Mouse (Mus musculus) ES-CJ7 (cell line): Measurements from ENCODE around the gene Tmem52b.

Source experiments
- DNase-seq: peaks from one replicate; pipeline ENCODE4 v3.0.0; 2011; ENCODE audit warnings: low read depth, low spot score

Gene Tmem52b

DNA sequence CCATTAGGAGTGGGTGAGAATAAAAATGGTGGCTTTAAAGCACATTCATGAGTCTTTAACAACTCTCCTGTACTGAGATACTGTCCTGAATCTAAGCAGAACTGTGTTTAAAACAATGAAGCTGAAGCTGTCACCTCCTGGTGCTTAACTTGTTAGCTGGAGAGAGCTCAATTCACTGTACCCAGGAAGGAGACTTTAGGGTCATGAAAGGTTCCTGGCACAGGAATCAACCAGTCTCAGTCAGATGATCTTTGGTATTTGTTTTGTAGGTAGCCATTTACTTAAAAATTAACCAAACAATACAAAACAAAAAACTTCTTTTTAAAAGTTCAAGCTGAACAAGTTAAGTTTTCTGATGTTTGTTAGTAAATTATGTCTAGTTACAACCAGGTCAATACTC, 17.9 kb downstream of the Tmem52b start:
- no peak for DNase-seq

DNA sequence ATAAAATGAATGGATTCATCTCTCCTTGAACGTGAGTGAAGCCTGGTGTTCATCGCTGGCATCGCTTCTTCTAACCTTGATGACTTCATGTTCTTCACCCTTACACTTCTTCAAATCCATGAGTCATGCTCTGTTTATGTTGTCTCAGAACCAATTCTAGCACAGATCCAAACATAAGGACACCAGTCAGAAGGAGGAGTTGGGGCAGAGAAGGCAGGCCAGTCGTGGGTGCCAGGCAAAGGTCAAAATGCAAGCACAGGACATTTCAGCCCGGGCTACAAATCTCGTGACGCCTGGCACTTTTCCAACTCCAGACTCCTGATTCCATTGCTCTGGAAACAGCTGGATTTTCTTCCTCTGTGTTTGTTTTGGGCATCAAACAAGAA, 20.2 kb downstream of the Tmem52b start:
- DNase-seq = peak; percentile 64

DNA sequence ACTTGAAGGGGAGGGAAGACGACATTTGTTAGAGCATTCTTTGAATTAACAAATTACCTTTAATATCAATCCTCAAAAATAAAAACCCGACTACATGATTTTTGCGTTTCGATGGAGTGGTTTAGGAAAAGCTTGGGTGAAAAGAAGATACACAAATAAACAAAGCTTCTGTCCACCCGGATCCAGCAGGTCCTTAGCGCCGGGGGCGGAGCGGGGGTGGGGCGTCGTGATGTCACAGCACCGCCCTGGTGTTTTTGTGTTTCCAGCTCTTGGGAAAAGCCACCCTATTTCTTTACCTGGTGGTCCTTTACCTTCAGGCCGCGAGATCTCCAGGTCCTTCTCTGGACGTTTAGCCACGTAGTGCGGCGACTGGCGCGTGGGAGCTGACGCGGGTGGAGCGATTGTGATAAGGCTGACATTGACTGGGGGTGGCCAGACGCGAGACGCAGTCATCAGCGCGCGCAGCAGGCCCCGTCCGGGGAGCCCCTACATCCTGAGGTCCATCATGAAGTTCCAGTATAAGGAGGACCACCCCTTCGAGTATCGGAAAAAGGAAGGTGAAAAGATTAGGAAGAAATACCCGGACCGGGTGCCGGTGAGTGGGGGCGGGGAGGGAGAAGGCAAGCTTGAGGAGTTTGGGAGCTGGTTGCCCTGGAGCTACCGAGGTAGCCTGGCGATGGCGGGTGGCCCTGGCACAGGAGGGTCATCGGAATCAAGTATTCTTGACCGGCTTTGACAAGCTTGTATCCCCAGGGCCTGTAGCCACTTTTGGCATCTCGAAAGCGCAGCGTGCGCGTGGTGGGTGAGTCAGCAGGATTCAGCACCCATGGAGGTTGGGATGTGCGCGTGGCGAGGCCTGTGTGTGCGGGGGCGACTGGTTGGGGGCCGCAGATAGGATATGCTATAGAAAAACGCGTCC, 20.8 kb downstream of the Tmem52b start, which contains the start of gene Gabarapl1:
Gene Gabarapl1 (plus strand): TSS at position 219 of the 919 bp plus-strand sequence.
- DNase-seq = peak; percentile 77

DNA sequence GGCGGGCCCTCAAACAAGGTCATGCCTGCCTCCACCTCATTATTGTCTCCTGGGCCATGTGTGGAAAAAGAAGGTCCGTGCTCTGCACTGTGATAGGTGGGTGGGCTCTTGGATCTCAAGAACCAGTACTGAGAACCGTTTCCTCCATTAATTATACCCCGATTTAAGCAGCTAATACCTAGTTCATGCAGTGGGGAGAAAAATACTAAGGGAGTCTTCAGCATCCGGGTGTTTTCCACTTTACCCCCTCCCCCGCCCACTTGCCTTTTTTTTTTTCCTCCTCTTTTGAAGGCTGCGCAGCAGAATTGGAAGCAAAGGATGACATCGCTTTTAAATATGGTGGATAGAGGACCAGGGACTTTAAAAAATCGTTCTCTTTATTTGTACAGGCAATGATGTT, 21.7 kb downstream of the Tmem52b start:
- peak; percentile 11 for DNase-seq

DNA sequence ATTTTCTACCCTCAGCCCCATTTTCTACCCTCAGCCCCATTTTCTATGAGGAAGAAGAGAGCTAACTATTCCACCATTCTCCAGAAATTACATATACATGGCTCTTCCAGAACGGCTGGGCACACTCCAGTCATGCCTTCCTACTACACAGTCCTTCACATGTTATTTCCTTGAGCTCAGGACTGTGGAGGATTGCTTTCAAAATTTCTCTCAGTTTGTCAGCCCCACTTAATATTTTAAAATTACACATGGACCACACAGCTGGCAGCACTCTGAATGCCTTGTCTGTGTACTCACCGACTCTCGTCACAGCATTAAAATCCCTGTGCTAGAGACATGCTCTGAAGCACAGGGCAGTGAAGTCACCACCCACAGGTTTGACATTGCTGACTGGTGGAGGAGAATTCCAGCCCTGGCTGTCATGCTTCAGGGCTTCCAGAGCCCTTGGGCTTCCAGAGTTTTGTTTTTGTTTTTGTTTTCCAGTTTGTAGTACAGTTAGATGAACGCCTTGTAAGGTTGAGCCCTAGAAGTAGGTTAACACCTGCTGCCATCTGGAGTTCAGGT, 22.4 kb downstream of the Tmem52b start:
- DNase-seq = no peak

- DNase-seq = no peak
These were observed 23.4 kb downstream of the Tmem52b start for GRCm38 (mm10) chr6:129535723-129536122.

GRCm38 (mm10) chr6:129538555-129538954, 26.2 kb downstream of the Tmem52b start:
- no peak for DNase-seq

- DNase-seq = no peak
These were observed 29.6 kb downstream of the Tmem52b start for GRCm38 (mm10) chr6:129541931-129542330.

GRCm38 (mm10) chr6:129542540-129542939, 30.2 kb downstream of the Tmem52b start:
- DNase-seq = no peak

DNA sequence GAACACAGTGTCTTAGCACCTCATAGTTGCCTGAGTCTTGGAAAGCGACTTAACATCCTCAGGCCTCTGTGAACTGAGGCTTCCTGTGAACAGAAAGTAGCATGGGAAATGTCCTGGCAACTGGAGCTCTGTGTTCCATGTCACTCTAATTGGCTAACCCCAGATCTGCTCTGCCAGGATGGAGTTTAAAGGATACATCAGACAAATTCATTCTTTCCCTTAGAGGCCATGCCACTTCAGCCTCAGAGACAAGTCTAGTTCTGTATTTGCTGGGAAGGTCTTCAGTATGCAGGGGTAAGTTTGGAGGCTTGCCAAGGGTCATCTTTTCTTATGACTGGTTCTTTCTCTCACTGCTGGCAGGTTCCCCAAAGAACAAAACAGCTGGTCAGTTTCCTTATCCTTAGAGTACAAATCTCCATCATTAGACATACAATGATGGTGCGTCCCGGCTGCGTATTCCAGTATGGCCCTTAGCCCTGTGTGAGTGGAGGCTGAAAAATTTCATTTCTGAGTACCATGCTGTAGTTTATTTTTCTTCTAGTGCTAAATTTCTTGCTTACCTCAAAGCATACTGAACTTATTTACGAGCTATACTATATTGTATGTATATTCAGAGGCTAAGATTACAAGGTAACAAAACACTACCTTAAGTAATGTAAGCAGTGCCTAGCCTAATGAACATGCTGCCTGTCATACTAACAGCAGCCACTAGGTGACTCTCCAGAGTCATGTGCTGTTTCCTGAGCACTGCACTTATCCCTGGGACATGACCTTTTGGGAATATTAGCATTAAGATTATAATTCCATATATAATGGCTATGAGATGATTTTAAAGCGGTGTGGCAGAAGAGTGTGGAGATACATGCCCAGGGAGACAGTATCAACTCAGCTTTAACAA, 31.6 kb downstream of the Tmem52b start:
- DNase-seq = peak; percentile 73

DNA sequence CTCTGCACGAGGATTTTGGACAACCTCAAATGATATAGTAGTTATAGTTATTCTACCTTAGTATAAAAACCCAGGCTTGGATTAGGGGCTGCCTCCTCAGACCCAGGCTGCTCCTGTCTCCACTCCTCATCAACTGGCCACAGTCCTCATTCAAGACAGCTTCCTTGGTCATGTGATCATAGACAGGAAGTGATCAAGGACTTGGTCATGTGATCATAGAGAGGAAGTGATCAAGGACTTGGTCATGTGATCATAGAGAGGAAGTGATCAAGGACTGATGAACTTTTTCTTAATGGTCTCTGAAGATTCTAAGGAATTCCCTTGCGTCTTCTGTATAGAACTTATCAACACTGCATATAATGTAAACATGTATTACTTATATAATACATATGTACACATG, 34.9 kb downstream of the Tmem52b start:
- no peak for DNase-seq

DNA sequence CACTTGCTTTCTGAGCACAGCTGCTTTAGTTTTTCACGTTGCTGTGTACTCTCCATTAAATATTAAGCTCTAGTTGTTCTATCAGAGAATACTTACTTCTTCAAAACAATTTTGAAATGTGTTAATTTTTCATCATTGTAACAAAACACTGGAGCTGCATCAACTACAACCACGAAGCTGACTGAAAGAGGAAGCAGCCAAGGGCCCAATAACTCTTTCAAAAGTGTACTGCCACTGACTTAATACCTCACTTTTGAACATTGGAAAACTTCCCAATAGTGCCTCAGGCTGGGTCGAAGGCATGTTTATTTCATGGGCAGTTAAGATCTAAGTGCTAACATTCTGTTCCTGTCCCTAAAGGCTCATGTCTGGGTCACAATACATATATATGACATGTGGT, 35.7 kb downstream of the Tmem52b start:
- no peak for DNase-seq

DNA sequence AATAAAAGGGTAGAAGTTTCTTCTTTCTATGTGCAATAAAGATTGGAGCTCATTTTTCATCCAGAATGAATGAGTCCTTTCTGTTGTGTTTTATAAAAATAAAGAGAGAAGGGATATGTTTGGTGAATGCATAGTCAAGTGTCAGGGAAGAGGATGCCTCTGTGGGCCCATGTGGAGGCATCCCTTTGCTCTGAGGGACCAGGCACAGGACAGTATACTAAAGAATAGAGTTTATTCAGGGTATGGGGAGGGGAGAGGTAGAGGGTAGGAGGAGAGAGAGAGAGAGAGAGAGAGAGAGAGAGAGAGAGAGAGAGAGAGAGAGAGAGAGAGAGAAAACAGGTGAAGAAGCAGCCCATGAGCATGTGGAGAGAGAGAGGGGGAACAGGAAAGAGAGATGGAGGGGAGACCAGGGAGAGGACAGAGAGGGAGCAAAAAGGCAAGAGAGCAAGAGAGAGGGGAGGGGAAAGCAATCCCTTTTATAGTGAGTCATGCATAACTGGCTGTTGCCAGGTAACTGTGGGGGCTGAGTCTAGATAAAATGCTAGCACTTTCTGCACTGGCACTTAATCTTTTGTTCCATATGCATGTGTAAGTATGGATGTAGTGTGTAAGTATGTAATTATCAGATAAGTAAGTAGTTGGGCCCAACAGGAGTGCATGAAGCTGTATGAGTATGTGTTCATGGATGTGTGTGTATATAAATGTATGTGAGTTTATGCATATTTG, 45.1 kb downstream of the Tmem52b start:
- no peak for DNase-seq

- peak; percentile 79 for DNase-seq
These were observed 46.7 kb downstream of the Tmem52b start for GRCm38 (mm10) chr6:129558946-129559640.

DNA sequence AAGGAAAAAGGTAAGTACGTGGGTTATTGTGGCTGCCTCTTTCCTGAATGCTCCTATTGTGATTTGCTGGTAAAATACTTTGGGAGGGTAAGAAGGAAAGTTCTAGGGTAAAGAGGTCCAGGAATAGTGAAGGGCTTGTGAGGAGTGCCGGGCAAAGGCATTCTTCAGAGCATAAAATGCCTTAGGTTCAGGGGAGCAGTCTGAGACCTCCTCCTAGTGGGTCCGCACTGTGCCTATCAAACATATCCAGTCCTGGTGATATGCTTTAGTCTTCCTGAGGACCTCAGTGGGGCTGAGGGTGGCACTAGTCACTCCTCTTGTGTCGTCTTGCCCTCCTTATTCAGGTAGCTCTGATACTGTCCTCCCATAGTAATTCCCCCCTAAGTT, 47.3 kb downstream of the Tmem52b start:
- DNase-seq = no peak

DNA sequence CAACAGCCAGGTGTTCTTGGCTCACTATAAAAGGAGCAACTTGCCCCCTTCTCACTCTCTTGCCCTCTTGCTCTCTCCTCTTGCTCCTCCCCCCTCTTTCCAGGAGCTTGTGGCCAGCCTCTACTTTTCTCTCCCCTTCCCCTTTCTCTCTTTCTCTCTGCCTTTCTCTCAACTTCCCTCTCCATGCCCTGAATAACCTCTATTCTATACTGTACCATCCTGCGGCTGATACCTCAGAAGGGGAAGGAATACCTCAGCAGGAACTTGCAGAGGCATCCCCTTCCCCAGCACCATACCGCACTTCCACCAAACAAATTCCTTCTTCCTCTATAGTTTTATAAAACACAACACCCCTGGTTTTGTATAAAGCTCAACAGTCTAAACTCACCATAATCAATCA, 52.9 kb downstream of the Tmem52b start:
- no peak for DNase-seq
